Mouse (Mus musculus) MEL (cell line): ENCODE results near the gene Mettl1. TPM values are rescaled to one million over a fixed set of nuclear protein-coding genes. Genes with fewer than 3 reads are reported as not detected.

ENCODE experiments used
- DNase-seq: peaks from one replicate; pipeline ENCODE4 v3.0.0; 2011; ENCODE audit warnings: low read depth, low spot score
- H3K27ac ChIP-seq: 2 replicates; pipeline ENCODE4 v1.5.1; 2012; ENCODE audit warnings: low read depth, mild to moderate bottlenecking, control low read depth, low read length, moderate library complexity; ENCODE audit not compliant: control insufficient read depth
- H3K27me3 ChIP-seq, 2 experiments: fragments of 150-350 bp in 1 of 2; sonication (generic) in 1 of 2; 2 replicates each; pipeline ENCODE4 v1.6.1; 2012; ENCODE audit warnings: low read length in 2 of 2, mild to moderate bottlenecking in 2 of 2, improper control_type of control experiment in 1 of 2, moderate library complexity in 1 of 2; ENCODE audit not compliant: insufficient read depth in 2 of 2, control insufficient read depth in 1 of 2
- H3K36me3 ChIP-seq, 2 experiments: 2 replicates each; pipeline ENCODE4 v1.6.1; 2012 to 2014; ENCODE audit warnings: low read length in 2 of 2, improper control_type of control experiment in 1 of 2, inconsistent platforms in 1 of 2, mild to moderate bottlenecking in 1 of 2; ENCODE audit not compliant: insufficient read depth in 2 of 2, control insufficient read depth in 1 of 2
- H3K4me1 ChIP-seq, 2 experiments: fragments of 150-350 bp in 1 of 2; sonication (generic) in 1 of 2; 2 replicates each; pipeline ENCODE4 v1.6.1; 2012; ENCODE audit warnings: low read length in 2 of 2, improper control_type of control experiment in 1 of 2, mild to moderate bottlenecking in 1 of 2; ENCODE audit not compliant: insufficient read depth in 2 of 2, control insufficient read depth in 1 of 2
- H3K4me3 ChIP-seq, 2 experiments: fragments of 150-350 bp in 1 of 2; sonication (generic) in 1 of 2; 2 replicates each; pipeline ENCODE4 v1.5.1; 2012; ENCODE audit warnings: low read depth in 2 of 2, low read length in 2 of 2, mild to moderate bottlenecking in 2 of 2, moderate library complexity in 2 of 2, control low read depth in 1 of 2, improper control_type of control experiment in 1 of 2; ENCODE audit not compliant: control insufficient read depth in 1 of 2, insufficient read depth in 1 of 2
- H3K79me2 ChIP-seq: 2 replicates; pipeline ENCODE4 v1.6.1; 2012; ENCODE audit warnings: mild to moderate bottlenecking, low read length, moderate library complexity; ENCODE audit not compliant: control insufficient read depth, poor library complexity, insufficient read depth
- H3K9ac ChIP-seq: 2 replicates; pipeline ENCODE4 v1.6.1; 2012; ENCODE audit warnings: low read depth, mild to moderate bottlenecking, control low read depth, low read length, moderate library complexity; ENCODE audit not compliant: control insufficient read depth, poor library complexity, severe bottlenecking
- H3K9me3 ChIP-seq: fragments of 150-350 bp; sonication (generic); replicated peaks from 2 replicates; pipeline ENCODE4 v1.6.1; 2012; ENCODE audit warnings: mild to moderate bottlenecking, low read length, improper control_type of control experiment, moderate library complexity; ENCODE audit not compliant: insufficient read depth
- BHLHE40 ChIP-seq: IDR thresholded peaks from 2 replicates; pipeline ENCODE4 v1.6.1; 2012; ENCODE audit warnings: low read depth, mild to moderate bottlenecking, inconsistent platforms, low read length, improper control_type of control experiment, borderline replicate concordance
- CTCF ChIP-seq, 3 experiments: IDR thresholded peaks in 2 of 3; conservative IDR thresholded peaks in 1 of 3; 2 replicates each; pipeline ENCODE4 v1.5.1; 2011 to 2012; ENCODE audit warnings: low read length in 3 of 3, low read depth in 2 of 3, mild to moderate bottlenecking in 2 of 3, improper control_type of control experiment in 1 of 3, inconsistent platforms in 1 of 3, mixed read lengths in 1 of 3, moderate library complexity in 1 of 3; ENCODE audit not compliant: control insufficient read depth in 1 of 3, insufficient read depth in 1 of 3, poor library complexity in 1 of 3, severe bottlenecking in 1 of 3
- E2F4 ChIP-seq: IDR thresholded peaks from 2 replicates; pipeline ENCODE4 v1.6.1; 2011; ENCODE audit warnings: low read depth, low read length, improper control_type of control experiment, borderline replicate concordance
- ELF1 ChIP-seq: IDR thresholded peaks from 2 replicates; pipeline ENCODE4 v1.6.1; 2014; ENCODE audit warnings: low read depth, mild to moderate bottlenecking, inconsistent platforms, low read length, improper control_type of control experiment, moderate library complexity
- ETS1 ChIP-seq: IDR thresholded peaks from 2 replicates; pipeline ENCODE4 v1.6.1; 2012; ENCODE audit warnings: low read depth, mild to moderate bottlenecking, inconsistent platforms, low read length, improper control_type of control experiment, moderate library complexity
- KAT2A ChIP-seq: conservative IDR thresholded peaks from 2 replicates; pipeline ENCODE4 v1.6.1; 2012; ENCODE audit warnings: low read depth, low read length, improper control_type of control experiment, inconsistent platforms
- MAX ChIP-seq: IDR thresholded peaks from 2 replicates; pipeline ENCODE4 v1.6.1; 2011; ENCODE audit warnings: low read length, improper control_type of control experiment
- MAZ ChIP-seq: IDR thresholded peaks from 2 replicates; pipeline ENCODE4 v1.6.1; 2012; ENCODE audit warnings: low read depth, mild to moderate bottlenecking, inconsistent platforms, low read length, improper control_type of control experiment
- MXI1 ChIP-seq: IDR thresholded peaks from 2 replicates; pipeline ENCODE4 v1.6.1; 2011; ENCODE audit warnings: mild to moderate bottlenecking, low read depth, low read length, improper control_type of control experiment
- MYB ChIP-seq: IDR thresholded peaks from 2 replicates; pipeline ENCODE4 v1.6.1; 2011; ENCODE audit warnings: mild to moderate bottlenecking, low read depth, low read length, improper control_type of control experiment
- MYC ChIP-seq: IDR thresholded peaks from 2 replicates; pipeline ENCODE4 v1.6.1; 2011; ENCODE audit warnings: low read depth, mild to moderate bottlenecking, low read length, improper control_type of control experiment, moderate library complexity
- NRF1 ChIP-seq: IDR thresholded peaks from 2 replicates; pipeline ENCODE4 v1.6.1; 2014; ENCODE audit warnings: low read depth, mild to moderate bottlenecking, inconsistent platforms, low read length, improper control_type of control experiment, moderate library complexity; ENCODE audit not compliant: poor library complexity, insufficient read depth, severe bottlenecking
- POLR2A ChIP-seq, 2 experiments: IDR thresholded peaks; 2 replicates each; pipeline ENCODE4 v1.6.1; 2011 to 2012; ENCODE audit warnings: low read length in 2 of 2, mild to moderate bottlenecking in 2 of 2, control low read depth in 1 of 2, improper control_type of control experiment in 1 of 2, low read depth in 1 of 2, moderate library complexity in 1 of 2; ENCODE audit not compliant: control insufficient read depth in 1 of 2, insufficient read depth in 1 of 2, poor library complexity in 1 of 2
- POLR2AphosphoS5 ChIP-seq: IDR thresholded peaks from 2 replicates; pipeline ENCODE4 v1.6.1; 2012; ENCODE audit warnings: low read depth, borderline replicate concordance, mild to moderate bottlenecking, inconsistent platforms, low read length, moderate library complexity, mixed read lengths
- RCOR1 ChIP-seq: IDR thresholded peaks from 2 replicates; pipeline ENCODE4 v1.6.1; 2012; ENCODE audit warnings: low read depth, mild to moderate bottlenecking, inconsistent platforms, low read length, improper control_type of control experiment
- SMC3 ChIP-seq: IDR thresholded peaks from 2 replicates; pipeline ENCODE4 v1.6.1; 2011; ENCODE audit warnings: low read depth, low read length, improper control_type of control experiment
- TAL1 ChIP-seq: IDR thresholded peaks from 2 replicates; pipeline ENCODE4 v1.6.1; 2012; ENCODE audit warnings: mild to moderate bottlenecking, inconsistent platforms, low read length, moderate library complexity, mixed read lengths
- TBP ChIP-seq: IDR thresholded peaks from 2 replicates; pipeline ENCODE4 v1.8.0; 2011; ENCODE audit warnings: low read depth, low read length, improper control_type of control experiment
- UBTF ChIP-seq: IDR thresholded peaks from 2 replicates; pipeline ENCODE4 v1.6.1; 2012; ENCODE audit warnings: low read depth, mild to moderate bottlenecking, inconsistent platforms, low read length, improper control_type of control experiment, moderate library complexity, borderline replicate concordance; ENCODE audit not compliant: insufficient read depth
- USF1 ChIP-seq: IDR thresholded peaks from 2 replicates; pipeline ENCODE4 v1.6.1; 2014; ENCODE audit warnings: low read depth, mild to moderate bottlenecking, inconsistent platforms, low read length, improper control_type of control experiment, moderate library complexity
- ZKSCAN1 ChIP-seq: IDR thresholded peaks from 2 replicates; pipeline ENCODE4 v1.6.1; 2012; ENCODE audit warnings: low read depth, mild to moderate bottlenecking, inconsistent platforms, low read length, improper control_type of control experiment, moderate library complexity
- ZMIZ1 ChIP-seq: IDR thresholded peaks from 2 replicates; pipeline ENCODE4 v1.6.1; 2012; ENCODE audit warnings: low read depth, mild to moderate bottlenecking, inconsistent platforms, low read length, improper control_type of control experiment, moderate library complexity
- polyA plus RNA-seq, 2 experiments: library from polyadenylated mRNA; stranded (reverse) in 1 of 2; unstranded in 1 of 2; fragments of >175 nt in 1 of 2; fragments of >200 nt in 1 of 2; gene quantifications; 2 replicates each; pipeline versions ENCODE4 v1.2.1 to v1.2.4; 2012; ENCODE audit warnings: low replicate concordance in 2 of 2, low read depth in 1 of 2; ENCODE audit not compliant: insufficient read length in 2 of 2, insufficient read depth in 1 of 2, missing spikeins in 1 of 2
- total RNA-seq: library from RNA; depleted of rRNA; stranded (reverse); fragments of 300-350 nt; gene quantifications from 2 replicates; pipeline ENCODE4 v1.2.3, GENCODE M21; 2012

Gene Mettl1
- total and polyA plus RNA-seq, 3 experiments: 35.3 to 67.3 TPM; not detected in 1

DNA sequence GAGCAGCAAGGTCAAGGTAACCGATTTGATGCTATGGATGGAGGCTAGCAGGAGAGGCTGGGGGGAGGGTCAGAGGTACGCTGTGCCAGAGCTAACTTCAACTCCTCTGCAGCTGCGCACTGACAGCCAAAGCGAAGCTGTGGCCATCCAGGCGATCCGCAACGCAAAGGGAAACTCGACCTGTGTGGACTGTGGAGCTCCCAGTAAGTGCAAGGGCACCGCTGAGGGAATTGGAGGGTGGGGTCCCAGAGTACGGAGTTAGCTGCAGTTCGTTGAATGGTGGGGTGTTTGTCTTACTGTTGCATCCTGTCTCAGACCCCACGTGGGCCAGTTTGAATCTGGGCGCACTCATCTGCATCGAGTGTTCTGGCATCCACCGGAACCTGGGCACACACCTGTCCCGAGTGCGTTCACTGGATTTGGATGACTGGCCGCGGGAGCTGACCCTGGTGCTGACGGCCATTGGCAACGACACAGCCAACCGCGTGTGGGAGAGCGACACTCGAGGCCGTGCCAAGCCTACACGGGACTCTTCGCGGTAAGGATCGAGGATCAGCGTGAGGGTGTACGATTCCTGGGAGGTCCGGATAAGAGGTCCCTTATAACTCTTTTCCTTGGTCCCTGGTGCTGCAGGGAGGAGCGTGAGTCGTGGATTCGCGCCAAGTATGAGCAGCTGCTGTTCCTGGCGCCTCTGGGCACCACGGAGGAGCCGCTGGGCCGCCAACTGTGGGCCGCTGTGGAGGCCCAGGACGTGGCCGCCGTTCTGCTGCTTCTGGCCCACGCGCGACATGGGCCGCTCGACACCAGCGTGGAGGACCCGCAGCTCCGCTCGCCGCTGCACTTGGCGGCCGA lies 49.6 kb downstream of the Mettl1 start:
- Histone ChIP-seq H3K9ac (no peak overlapping the region), H3K36me3 (peaks cover 0 to 3% of the 10 kb centered on the region in 2 experiments; a peak in 1 of 4 replicates), H3K27ac (no peak overlapping the region), H3K9me3 (no peaks in the 10 kb centered on the region), H3K27me3 (no peaks in the 10 kb centered on the region), H3K4me3 (no peak overlapping the region), H3K4me1 (no peaks in the 10 kb centered on the region), H3K79me2 (no peaks in the 10 kb centered on the region)
- DNase-seq: no peak
- TF ChIP-seq SMC3 (no peak), BHLHE40 (no peak), MAX (no peak), ZKSCAN1 (no peak)

DNA sequence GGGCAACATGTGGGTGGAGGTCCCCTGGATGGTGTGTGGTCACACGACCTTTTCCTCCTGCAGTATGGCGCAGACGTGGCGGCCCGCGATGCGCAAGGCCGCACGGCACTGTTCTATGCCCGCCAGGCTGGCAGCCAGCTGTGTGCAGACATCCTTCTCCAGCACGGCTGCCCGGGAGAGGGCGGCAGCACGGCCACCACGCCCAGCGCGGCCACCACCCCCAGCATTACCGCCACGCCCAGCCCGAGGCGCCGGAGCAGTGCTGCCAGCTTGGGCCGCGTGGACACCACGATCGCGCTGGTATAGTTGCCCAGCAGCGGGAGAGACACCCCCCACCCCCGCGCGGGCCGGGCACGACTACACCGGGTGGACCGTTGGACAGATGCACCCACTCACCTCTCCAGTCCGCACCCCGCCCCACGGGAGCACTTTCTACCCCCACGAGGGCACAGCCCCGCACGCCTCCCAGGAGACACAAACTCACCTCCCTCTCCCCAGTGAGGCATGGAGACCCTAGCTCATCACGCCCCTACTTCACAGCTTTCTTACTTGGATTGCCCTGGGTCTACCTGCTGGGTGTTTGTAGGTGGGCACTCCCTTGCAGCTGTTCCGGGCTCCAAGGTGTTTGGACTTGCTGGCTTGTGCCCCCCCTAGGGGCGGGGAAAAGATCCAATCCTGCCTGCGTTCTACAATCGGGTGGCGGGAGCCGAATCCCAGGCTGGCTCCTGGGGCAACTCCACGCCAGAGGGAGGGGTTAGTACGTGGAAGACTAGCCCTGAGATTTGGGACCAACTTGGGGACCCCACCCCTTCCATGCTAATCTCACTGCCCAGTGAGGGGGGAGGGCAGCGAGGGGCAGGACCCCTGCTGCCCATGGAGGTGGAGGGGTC lies 50.5 kb downstream of the Mettl1 start:
- no peaks in the 10 kb centered on the region for H3K4me1 ChIP-seq
- DNase-seq: no peak
- TF ChIP-seq POLR2AphosphoS5 (0 out of 2 replicates have a peak, but pooled peaks have one; percentile 17), RCOR1 (no peak)
- TF ChIP-seq, all 39 proteins: peak for 1
- Histone ChIP-seq H3K9ac (no peak overlapping the region), H3K9me3 (no peaks in the 10 kb centered on the region), H3K79me2 (no peaks in the 10 kb centered on the region), H3K27ac (no peak overlapping the region), H3K4me3 (no peak overlapping the region), H3K36me3 (peaks cover 0 to 3% of the 10 kb centered on the region in 2 experiments; a peak in 1 of 4 replicates), H3K27me3 (no peaks in the 10 kb centered on the region)

GRCm38 (mm10) chr10:127092742-127093141 lies 51.5 kb downstream of the Mettl1 start:
- TF ChIP-seq NRF1 (no peak), MAX (no peak), ELF1 (no peak), MXI1 (no peak), POLR2A (IDR thresholded peaks at IDR 0.05; ENCODE audit: control insufficient read depth in 1 of 2, insufficient read depth in 1 of 2, low read depth in 1 of 2, low read length in 2 of 2, poor library complexity in 1 of 2) (no peak), TAL1 (no peak), UBTF (no peak), RCOR1 (no peak), ZMIZ1 (no peak), USF1 (no peak), ETS1 (no peak), TBP (no peak), MAZ (no peak), MYB (no peak), E2F4 (no peak), KAT2A (no peak), MYC (no peak), ZKSCAN1 (no peak), CTCF (IDR thresholded peaks at IDR 0.05 in 2 of 3, conservative IDR thresholded peaks at IDR 0.05 in 1 of 3; ENCODE audit: control insufficient read depth in 1 of 3, insufficient read depth in 1 of 3, low read depth in 2 of 3, low read length in 3 of 3, poor library complexity in 1 of 3, severe bottlenecking in 1 of 3) (no peak)
- peaks cover 0 to 3% of the 10 kb centered on the region in 2 experiments; a peak in 1 of 4 replicates for H3K36me3 ChIP-seq
- no peak overlapping the region for H3K27ac ChIP-seq
- no peak for DNase-seq
- H3K27me3 ChIP-seq: no peaks in the 10 kb centered on the region
- no peaks in the 10 kb centered on the region for H3K4me1 ChIP-seq
- no peaks in the 10 kb centered on the region for H3K9me3 ChIP-seq
- H3K4me3 ChIP-seq: no peak overlapping the region
- no peak overlapping the region for H3K9ac ChIP-seq
- H3K79me2 ChIP-seq: no peaks in the 10 kb centered on the region
